Mouse (Mus musculus): ENCODE measurements around the gene Acsl6. TPM values are rescaled to one million over a fixed set of nuclear protein-coding genes. Genes with fewer than 3 reads are reported as not detected.
"Not testable (repeated sequence)": the region's sequence is repeated elsewhere in the genome, so short reads cannot be mapped to it uniquely, and the experiment has no call there.

Gene Acsl6
- 1 to 10 TPM; 3.6 to 7.2 TPM for total RNA-seq (2021)
- long read RNA-seq, experiment 1, full-length matches to known transcripts = 2 of 2 reads
- long read RNA-seq, experiment 1, partial matches to known transcripts = 0 of 2 reads
- long read RNA-seq, experiment 1, other reads (novel, unspliced or antisense) = 0 of 2 reads
- long read RNA-seq, experiment 2, full-length matches to known transcripts = 9 of 11 reads
- long read RNA-seq, experiment 2, partial matches to known transcripts = 2 of 11 reads
- long read RNA-seq, experiment 2, other reads (novel, unspliced or antisense) = 0 of 11 reads

- no peak for DNase-seq (ENCODE audit: low spot score in 2 of 2)
Measured at GRCm38 (mm10) chr11:54303728-54304470, at the start of gene Acsl6. Gene Acsl6, plus strand, starts transcription at chr11:54303798.

- DNase-seq (ENCODE audit: low spot score in 2 of 2) = no peak
Measured at GRCm38 (mm10) chr11:54254114-54254513, 49.5 kb upstream of the Acsl6 start.

GRCm38 (mm10) chr11:54256624-54257376 is 46.8 kb upstream of the Acsl6 start:
- DNase-seq (ENCODE audit: low spot score in 2 of 2) = peak; percentile 30 to 50

- DNase-seq (ENCODE audit: low spot score in 2 of 2) = no peak
Measured at GRCm38 (mm10) chr11:54263405-54264031, 40.1 kb upstream of the Acsl6 start.

- DNase-seq (ENCODE audit: low spot score in 2 of 2) = no peak
Measured at GRCm38 (mm10) chr11:54264542-54264941, 39.1 kb upstream of the Acsl6 start.

GRCm38 (mm10) chr11:54267177-54267576 is 36.4 kb upstream of the Acsl6 start, which contains the start of gene Il3:
Gene Il3, minus strand, starts transcription at chr11:54267277.
- no peak for DNase-seq (ENCODE audit: low spot score in 2 of 2)

GRCm38 (mm10) chr11:54269191-54269896 is 34.3 kb upstream of the Acsl6 start:
- DNase-seq (ENCODE audit: low spot score in 2 of 2) = no peak

- no peak for DNase-seq (ENCODE audit: low spot score in 2 of 2)
Measured at GRCm38 (mm10) chr11:54271437-54271949, 32.1 kb upstream of the Acsl6 start.

GRCm38 (mm10) chr11:54287821-54288453 is 15.7 kb upstream of the Acsl6 start:
- DNase-seq (ENCODE audit: low spot score in 2 of 2) = no peak

- DNase-seq (ENCODE audit: low spot score in 2 of 2) = no peak
Measured at GRCm38 (mm10) chr11:54292163-54292562, 11.4 kb upstream of the Acsl6 start.

- no peak for DNase-seq (ENCODE audit: low spot score in 2 of 2)
Measured at GRCm38 (mm10) chr11:54293980-54294807, 9.4 kb upstream of the Acsl6 start.

GRCm38 (mm10) chr11:54295971-54296370 is 7.6 kb upstream of the Acsl6 start:
- DNase-seq (ENCODE audit: low spot score in 2 of 2) = no peak

- no peak for DNase-seq (ENCODE audit: low spot score in 2 of 2)
Measured at GRCm38 (mm10) chr11:54296734-54297133, 6.9 kb upstream of the Acsl6 start.

- not testable (repeated sequence) for DNase-seq (ENCODE audit: low spot score in 2 of 2)
Measured at GRCm38 (mm10) chr11:54297471-54297870, 6.1 kb upstream of the Acsl6 start.

GRCm38 (mm10) chr11:54298777-54299176 is 4.8 kb upstream of the Acsl6 start:
- no peak for DNase-seq (ENCODE audit: low spot score in 2 of 2)

- DNase-seq (ENCODE audit: low spot score in 2 of 2) = no peak
Measured at GRCm38 (mm10) chr11:54301994-54302393, 1.6 kb upstream of the Acsl6 start.

GRCm38 (mm10) chr11:54302606-54303005 is 992 bp upstream of the Acsl6 start:
- DNase-seq (ENCODE audit: low spot score in 2 of 2) = no peak

- no peak for DNase-seq (ENCODE audit: low spot score in 2 of 2)
Measured at GRCm38 (mm10) chr11:54303076-54303727, 396 bp upstream of the Acsl6 start.

- DNase-seq (ENCODE audit: low spot score in 2 of 2) = no peak
Measured at GRCm38 (mm10) chr11:54304471-54304873, 874 bp downstream of the Acsl6 start.
